Mouse (Mus musculus) thymus, adult 2 months (tissue): Measurements from ENCODE around the gene Gm11541.

ENCODE experiments used
- CTCF ChIP-seq: fragments of 200-500 bp; IDR thresholded peaks from 2 replicates; pipeline ENCODE4 v1.5.1; 2012; ENCODE audit warnings: mild to moderate bottlenecking, control low read depth, low read length, moderate library complexity, borderline replicate concordance; ENCODE audit not compliant: control insufficient read depth, poor library complexity, insufficient read depth; ENCODE audit errors: extremely low read depth
- POLR2A ChIP-seq: fragments of 200-500 bp; IDR thresholded peaks from 2 replicates; pipeline ENCODE4 v1.6.1; 2012; ENCODE audit warnings: mild to moderate bottlenecking, low read length, control low read depth, moderate library complexity; ENCODE audit not compliant: control insufficient read depth, poor library complexity, insufficient read depth; ENCODE audit errors: extremely low read depth

- TF ChIP-seq POLR2A (no peak), CTCF (no peak)
These were observed 14.0 kb upstream of the Gm11541 start for GRCm38 (mm10) chr11:94718113-94718909.
